Comparison of ENCODE assay signal across 9 mouse cellular contexts in genomic region chr1:163091438-163092155, GRCm38 (mm10). TPM values are rescaled to one million over a fixed set of nuclear protein-coding genes. Genes with fewer than 3 reads are reported as not detected.
DNase-seq lines count a peak whose midpoint lies in the region; TF ChIP-seq lines count a peak whose summit lies in the region.
"Had no signal": no experiment of that assay in that cellular context is flagged by ENCODE, and none has a peak within 500 bp of the region (broad histone marks: within the 10 kb centered on the region; RNA-seq: fewer than 3 reads in every experiment).

No protein-coding gene starts in this region.

- no peak overlapping the region for H3K4me3 ChIP-seq in embryonic fibroblast, embryonic 13.5 days (ENCODE audit: insufficient read depth, low read length)

- TF ChIP-seq CTCF in embryonic fibroblast, embryonic 13.5 days (IDR thresholded peaks at IDR 0.05; ENCODE audit: borderline replicate concordance, insufficient read depth, low read length), result no peak

- H3K27ac ChIP-seq in embryonic fibroblast, embryonic 13.5 days (ENCODE audit: insufficient read depth, low read length), result peak overlapping the region; percentile 42; the same call in 1 of the 2 replicates

- DNase-seq in adrenal gland, adult (ENCODE audit: inconsistent age in 2 of 2, low spot score in 1 of 2), result peak; percentile 4 to 70
- DNase-seq in adrenal gland, postnatal 25 days, result no peak
- DNase-seq in right cerebral cortex, adult 18-20 months, result peak; percentile 11
- no peak for DNase-seq in right cerebral cortex, postnatal 36 days (ENCODE audit: low spot score in 2 of 2)
- DNase-seq in kidney, postnatal 4 days, result peak; percentile 43 to 44
- DNase-seq in lung, postnatal 25 days (ENCODE audit: low spot score), result peak; percentile 16
- peak; percentile 15 for DNase-seq in telencephalon, adult 2 months (ENCODE audit: low read depth, low spot score)

- no peaks in the 10 kb centered on the region for H3K4me1 ChIP-seq in embryonic fibroblast, embryonic 13.5 days (ENCODE audit: control insufficient read depth, insufficient read depth, low read length)

- TF ChIP-seq POLR2A in embryonic fibroblast, embryonic 13.5 days (IDR thresholded peaks at IDR 0.05; ENCODE audit: low read depth, low read length), result no peak

RNA-seq across cellular contexts. Expression of gene Mroh9, which starts 6.1 kb away (rescaled TPM):
- total RNA-seq in adrenal gland, postnatal 25 days (2021), result not detected in 2 replicates
- polyA plus RNA-seq in embryonic fibroblast, embryonic 13.5 days (2011; ENCODE audit: insufficient read length, low read depth, missing spikeins), result not detected in 2 replicates
- polyA plus RNA-seq: heart, embryonic 14.5 days had no signal

Comparison
In these comparisons a context has a peak if more than half of its experiments do, and no peak if none do; other contexts are left out.
1. DNase-seq: peak in adrenal gland, adult (2 of 2), right cerebral cortex, adult 18-20 months (single experiment), kidney, postnatal 4 days (2 of 2), lung, postnatal 25 days (single experiment) and telencephalon, adult 2 months (single experiment); none in adrenal gland, postnatal 25 days (single experiment) and right cerebral cortex, postnatal 36 days (0 of 2).